Mouse (Mus musculus) gastrocnemius, postnatal 14 days (tissue): ENCODE measurements around the gene Dnajc30. TPM values are rescaled to one million over a fixed set of nuclear protein-coding genes. Genes with fewer than 3 reads are reported as not detected.
"Not testable (repeated sequence)": the region's sequence is repeated elsewhere in the genome, so short reads cannot be mapped to it uniquely, and the experiment has no call there.

ENCODE experiments used
- DNase-seq: peaks from one replicate; pipeline ENCODE4 v3.0.0; 2021; ENCODE audit warnings: mixed read lengths
- intact Hi-C: fragments of 180-260 bp; cut with DNase I; formaldehyde crosslinking; loops from one replicate; pipeline ENCODE4 v1.15.1; 2025; ENCODE audit warnings: low total_unique reads
- total RNA-seq, 2 experiments: library from RNA; stranded (reverse); gene quantifications; 2 replicates each; pipeline ENCODE4 v1.2.3; 2021

The Dnajc30 gene
- total RNA-seq, 2 experiments from 2014 or later: 24.0 to 25.8 TPM

DNA sequence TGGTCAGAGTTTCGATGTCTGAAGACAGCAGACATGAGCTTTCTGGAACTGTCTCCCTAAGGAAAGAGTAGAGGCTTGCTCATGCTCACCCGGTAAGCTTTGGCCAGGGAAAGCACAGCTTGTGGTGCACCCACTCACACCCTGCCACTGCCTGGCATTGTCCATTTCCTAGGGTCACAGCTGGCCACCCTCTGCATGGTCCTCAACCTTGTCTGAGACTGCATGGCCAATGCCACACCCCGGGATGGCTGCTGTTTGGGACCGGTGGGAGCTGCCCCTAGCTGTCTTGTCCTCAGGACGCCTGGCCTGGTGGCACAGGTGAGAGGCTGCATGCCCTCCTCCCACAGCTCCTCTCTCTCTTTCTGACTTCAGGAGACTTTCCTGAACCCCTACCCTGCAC, 15.5 kb upstream of the Dnajc30 start:
- intact Hi-C loops: no loop called here
- no peak for DNase-seq

DNA sequence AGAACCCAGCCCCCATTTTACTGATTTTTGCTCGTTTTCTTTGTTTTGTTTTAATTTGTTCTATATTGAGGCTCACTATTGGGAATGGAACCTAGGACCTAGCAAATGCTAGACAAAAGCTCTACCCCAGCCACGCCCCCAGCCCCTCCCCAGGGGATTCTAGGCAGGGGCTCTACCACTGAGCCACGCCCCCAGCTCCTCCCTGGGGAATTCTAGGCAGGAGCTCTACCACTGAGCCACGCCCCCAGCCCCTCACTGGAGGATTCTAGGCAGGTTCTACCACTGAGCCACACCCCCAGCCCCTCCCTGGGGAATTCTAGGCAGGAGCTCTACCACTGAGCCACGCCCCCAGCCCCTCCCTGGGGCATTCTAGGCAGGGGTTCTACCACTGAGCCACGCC, 14.7 kb upstream of the Dnajc30 start:
- intact Hi-C loops, DNase-seq: not testable (repeated sequence)

DNA sequence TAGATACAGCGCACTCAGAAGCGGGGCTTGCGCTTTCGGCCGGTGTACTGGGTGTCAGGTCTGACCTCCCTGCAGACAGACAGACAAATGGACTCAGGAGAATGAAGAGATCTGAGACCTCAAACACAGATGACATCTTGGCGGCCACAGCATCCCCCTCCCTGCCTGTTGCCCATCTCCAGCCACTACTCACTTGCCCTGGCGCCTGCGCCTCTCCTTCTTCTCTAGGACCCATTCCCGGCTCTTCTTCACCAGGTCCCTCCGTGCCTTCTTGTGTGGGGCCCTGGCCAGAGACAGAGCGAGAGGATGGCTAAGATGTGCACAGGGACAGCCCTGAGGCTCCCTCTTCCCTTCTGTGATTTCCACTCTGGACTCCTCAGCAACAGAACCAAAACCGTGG, 10.6 kb upstream of the Dnajc30 start:
- intact Hi-C loops: no loop called here
- no peak for DNase-seq

DNA sequence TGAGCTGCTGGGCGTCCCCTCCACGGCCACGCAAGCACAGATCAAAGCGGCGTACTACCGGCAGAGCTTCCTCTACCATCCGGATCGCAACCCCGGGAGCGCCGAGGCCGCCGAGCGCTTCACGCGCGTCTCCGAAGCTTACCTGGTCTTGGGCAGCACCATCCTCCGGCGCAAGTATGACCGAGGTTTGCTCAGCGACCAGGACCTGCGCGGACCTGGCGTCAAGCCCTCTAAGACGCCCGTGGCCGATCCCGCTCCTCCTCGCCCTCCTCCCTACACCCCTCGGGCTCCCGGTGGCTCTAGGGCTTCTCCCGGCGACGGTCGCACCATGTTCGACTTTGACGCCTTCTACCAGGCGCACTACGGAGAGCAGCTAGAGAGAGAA, 372 bp downstream of the Dnajc30 start:
- intact Hi-C loops: no loop called here
- peak; percentile 18 for DNase-seq

DNA sequence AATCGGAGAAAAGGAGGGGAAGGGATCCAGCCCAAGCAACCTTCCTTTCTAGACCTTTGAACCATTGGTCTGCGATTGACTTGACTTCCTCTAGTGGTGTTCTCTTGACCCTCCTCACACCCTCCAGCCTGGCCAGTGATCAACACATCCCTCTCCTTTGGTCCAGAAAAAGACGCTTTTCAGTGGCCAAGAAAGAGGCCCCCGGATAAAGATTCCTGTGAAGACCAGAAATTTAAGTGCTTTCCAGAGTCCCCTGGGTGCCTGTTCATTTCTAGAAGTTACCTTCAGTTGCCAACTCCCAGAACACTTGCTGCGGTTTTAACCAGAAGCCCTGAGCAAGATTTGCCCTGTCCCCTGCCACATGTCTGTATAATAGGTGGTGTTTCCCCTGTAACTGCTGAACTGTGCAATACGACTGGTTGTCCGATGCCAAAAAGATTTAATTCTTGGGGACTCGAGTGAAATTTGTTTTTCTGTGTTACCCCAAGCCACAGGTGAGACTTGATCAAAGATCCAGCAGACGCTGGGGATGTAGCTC, 976 bp downstream of the Dnajc30 start, which contains the start of gene Bud23:
Gene Bud23 (minus strand): TSS at position 51 of the 538 bp plus-strand sequence.
- intact Hi-C loops, DNase-seq: not testable (repeated sequence)

DNA sequence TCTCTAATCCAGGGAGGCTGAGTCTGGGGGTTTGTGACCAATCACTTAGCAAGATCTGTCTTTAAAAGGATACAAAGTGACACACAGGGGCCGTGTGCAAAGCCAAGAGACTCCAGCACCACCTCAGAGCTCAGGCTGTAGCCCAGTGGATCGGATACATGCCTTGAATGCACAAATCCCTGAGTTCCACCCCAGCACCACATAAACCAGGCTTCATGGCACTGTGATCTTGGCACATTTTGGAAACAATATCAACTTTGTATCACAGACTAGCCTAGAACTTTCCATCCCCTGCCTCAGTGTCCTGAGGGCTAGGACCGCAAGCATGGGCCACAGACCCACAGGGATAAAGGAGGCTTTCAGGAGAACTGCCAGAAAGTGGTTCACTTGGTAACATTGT, 2.0 kb downstream of the Dnajc30 start:
- DNase-seq: no peak
- intact Hi-C loops: no loop called here

DNA sequence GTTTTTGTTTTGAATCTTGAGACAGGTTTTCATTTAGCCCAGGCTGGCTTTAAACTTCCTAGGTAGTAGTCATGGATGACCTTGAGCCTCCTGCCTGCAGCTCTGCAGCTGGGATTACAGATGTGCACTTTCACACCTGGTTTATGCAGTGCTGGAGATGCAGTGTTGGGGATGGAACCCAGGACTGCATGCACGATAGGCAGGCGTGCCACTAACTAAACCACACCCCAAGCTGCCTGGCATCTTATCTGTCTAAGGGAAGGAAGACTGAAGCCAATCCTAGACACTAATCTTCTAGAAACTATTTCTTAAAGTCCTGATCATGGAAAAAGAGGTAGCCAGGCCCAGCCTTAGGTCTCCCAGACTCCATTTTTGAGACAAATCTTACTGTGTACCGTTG, 6.4 kb downstream of the Dnajc30 start:
- no peak for DNase-seq
- intact Hi-C loops: loop anchor here (10.0 kb wide), 1 partner anchor 56 kb away; no protein-coding TSS in a partner anchor

DNA sequence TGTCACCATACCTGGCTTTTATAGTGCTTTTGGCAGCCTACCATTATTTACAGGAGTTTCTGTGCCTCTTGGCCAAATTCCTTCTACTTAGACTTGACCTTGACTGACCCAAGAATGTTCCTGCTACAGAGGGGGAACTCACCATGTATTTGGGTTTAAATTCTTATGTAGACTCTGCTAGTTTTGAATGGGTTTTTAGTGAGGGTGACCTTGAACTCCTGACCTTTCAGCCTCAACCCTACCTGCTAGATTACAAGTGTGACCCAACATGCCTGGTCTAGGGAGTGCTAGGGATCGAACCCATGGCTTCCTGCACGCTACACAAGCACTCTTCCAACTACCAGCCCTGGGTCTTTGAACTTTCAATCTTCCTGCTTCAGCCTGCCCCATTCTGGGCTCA, 8.1 kb downstream of the Dnajc30 start:
- DNase-seq: no peak
- intact Hi-C loops: loop anchor here (10.0 kb wide), 1 partner anchor 57 kb away; no protein-coding TSS in a partner anchor

DNA sequence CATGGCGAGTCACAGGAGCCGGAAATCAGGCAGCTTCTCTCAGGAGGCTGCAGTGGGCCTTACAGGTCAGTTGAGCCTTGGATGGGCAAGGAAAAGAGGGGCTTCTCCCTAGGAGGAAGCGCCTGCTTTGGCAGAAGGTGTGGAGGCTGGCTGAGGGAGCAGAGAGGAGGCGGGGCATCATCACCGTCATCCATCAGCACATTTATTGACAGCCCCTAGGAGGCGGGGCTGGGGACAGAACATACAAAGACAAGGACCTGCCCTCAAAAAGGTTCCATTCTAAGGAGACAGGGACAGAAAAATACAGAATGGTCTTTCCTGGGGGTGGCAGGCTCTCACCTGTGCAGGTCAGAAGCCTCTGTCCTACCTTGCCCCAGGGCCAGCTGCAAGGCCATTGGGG, 8.7 kb downstream of the Dnajc30 start:
- intact Hi-C loops: loop anchor here (10.0 kb wide), 1 partner anchor 58 kb away; no protein-coding TSS in a partner anchor

DNA sequence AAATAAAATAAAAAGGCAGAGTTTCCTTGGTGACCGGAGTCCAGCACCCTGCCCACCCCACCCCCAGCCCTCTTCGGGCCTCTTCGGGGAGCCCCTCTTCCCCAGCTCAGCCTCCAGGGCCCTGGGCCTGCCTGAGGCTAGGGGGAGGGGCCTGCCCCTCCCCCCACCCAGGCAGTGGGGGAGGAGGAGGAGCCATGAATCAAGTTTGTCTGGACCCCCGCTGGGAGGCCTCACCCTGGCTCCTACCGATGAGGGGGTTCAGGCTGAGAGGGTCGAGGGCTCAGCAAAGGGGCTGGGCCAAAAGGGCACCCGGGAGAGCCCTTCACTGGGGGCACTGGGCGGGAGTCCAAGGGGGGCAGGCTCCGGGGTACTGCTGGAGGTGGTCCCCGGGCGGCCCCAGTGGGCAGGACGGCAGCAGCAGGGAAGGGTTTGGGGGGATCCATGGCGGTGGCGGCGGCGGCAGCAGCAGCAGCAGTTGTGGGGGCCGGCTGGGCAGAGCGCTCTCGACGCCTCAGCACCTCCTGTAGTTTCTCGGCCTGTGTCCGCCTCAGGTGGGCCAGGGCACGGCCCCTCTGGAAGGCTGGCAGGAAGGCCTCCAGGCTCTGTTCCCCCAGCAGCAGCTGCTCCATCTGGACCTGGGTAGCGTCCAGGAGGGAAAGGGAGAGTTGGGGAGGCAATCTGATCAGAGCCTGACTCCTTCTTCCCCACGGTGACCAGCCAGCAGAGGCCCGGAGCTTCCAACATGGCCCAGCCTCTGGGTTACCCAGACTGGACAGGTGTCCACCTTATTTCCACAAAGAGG, 9.5 kb downstream of the Dnajc30 start:
- no peak for DNase-seq
- intact Hi-C loops: loop anchor here (10.0 kb wide), 1 partner anchor 59 kb away; no protein-coding TSS in a partner anchor

More for the DNA sequence above, 8.7 kb downstream of the Dnajc30 start:
- no peak for DNase-seq

DNA sequence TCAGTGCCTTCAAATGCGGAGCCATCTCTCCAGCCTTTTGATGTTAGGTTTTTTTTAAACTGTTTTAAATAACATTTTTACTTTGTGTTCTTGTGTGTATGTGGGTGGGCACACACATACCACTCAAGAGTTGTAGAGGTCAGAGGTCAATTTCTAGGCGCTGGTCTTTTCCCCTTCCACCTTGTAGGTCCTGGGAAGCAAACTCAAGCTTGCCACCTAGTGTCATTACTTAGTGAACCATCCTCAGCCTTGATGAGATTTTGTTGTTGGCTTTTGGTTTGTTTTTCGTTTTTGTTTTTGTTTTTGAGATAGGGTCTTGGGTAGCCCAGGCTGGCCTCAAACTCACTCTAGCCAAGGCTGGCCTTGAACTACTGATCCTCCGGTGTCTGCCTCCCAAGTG, 11.7 kb downstream of the Dnajc30 start:
- no peak for DNase-seq
- intact Hi-C loops: loop anchor here (10.0 kb wide), 1 partner anchor 61 kb away; no protein-coding TSS in a partner anchor

DNA sequence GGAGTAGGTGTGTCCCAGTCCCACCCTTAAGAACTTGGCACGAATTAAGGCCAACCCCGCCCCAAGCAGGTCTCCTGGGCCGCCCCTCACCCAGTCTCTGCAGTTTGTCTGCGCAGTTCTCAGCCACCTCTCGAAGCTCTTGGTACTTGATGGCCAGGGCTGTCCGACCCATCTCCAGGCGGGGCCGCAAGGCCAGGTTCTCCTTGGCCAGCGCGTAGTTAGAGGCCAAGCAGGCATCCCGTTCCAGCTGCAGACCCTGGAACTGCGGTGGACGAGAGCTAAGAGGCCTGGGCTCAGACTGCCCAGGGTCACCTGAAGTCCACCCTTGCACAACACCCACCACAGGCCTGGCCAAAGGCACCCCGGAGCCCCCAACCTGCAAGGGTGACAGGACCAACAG, 12.4 kb downstream of the Dnajc30 start:
- DNase-seq: no peak
- intact Hi-C loops: loop anchor here (10.0 kb wide), 1 partner anchor 62 kb away; no protein-coding TSS in a partner anchor

DNA sequence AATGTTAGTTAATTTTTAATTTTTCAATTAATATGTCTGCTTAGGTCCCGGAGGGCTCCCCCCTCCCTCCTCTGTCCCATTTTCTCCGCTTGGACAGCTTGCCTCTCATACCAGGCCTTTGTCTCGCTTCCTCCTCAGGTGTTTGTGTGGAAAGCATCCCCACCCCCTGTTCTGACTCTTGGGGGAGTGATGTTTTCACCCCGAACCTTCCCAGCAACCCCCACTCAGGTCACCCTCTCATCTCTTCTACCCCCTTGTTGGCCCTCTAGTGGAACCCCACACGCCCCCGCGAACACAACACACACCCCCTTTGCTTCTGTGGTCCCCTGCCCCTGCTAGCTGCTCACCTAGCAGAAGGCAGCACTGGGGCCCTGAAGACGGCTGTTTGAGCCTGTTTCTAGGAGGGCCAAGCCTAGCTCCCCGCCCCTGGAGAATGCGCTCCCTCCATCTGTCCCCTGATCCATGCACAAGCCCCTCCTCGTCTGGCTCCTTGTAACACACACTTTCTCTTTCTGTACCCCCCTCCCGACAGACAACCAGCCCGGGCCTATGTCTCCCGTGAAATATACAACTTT, 13.0 kb downstream of the Dnajc30 start:
- DNase-seq: peak; percentile 21
- intact Hi-C loops: loop anchor here (10.0 kb wide), 1 partner anchor 62 kb away; no protein-coding TSS in a partner anchor

DNA sequence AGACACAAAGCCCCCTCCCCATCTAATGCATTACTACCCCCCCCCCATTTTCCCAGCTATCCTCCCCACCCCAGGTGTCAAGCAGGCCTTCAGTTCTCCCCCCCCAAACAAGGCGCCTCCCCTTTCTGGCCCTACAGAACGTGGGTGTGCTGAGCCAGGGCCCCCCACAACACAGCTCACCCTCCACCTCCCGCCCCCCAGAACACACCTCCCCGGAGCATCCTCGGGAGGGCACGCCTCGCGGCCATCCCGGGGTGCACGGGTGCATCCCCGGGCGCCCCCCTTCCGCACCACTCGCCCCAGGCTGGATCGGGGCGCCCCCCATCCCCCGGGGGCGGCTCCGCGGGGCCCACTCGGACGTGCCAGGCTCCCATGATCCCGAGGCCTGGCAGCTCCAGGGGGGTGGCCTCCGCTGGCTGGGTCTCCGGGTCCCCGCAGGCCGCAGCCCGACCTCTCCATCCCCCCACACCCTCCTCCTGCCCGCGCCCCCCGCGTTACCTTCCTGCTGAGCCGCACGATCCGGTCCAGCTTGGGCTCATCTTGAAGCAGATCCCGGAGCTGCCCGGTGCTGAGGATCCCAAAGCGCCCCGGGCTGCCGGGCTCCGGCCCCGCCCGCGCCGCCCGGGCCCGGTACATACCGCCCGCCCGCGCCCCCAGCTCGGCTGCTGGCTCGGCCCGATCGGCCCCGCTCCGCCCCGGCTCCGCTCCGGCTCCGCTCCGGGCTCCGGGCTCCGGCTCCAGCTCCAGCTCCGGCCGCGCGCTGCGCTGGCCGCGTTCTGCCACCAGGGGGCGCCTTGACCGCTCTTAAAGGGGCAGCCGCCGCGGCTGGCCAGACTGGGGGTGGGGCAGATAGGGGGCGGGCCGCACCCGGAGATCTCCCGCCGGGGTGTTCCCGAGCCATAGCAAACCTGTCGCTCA, 13.8 kb downstream of the Dnajc30 start, which contains the start of gene Vps37d:
Gene Vps37d (minus strand): TSS at position 703 of the 918 bp plus-strand sequence.
- intact Hi-C loops: loop anchor here (10.0 kb wide), 1 partner anchor 63 kb away; no protein-coding TSS in a partner anchor
- DNase-seq: peak; percentile 93

DNA sequence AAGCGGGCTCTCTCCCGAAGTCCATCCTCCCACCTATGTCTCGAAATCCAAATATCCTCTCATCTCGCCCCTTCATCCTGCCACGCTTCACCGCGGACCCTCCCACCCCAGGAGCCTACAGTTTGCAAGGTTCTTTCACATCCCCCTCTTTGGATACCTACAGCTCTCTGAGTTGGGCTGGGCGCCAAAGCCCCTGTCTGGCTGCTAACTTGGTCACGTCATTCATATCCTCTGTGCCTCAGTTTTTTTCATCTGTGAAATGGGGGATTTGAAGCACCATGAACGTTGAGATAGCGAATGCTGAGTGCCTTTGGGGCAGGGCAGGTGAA, 14.4 kb downstream of the Dnajc30 start:
- DNase-seq: peak; percentile 18
- intact Hi-C loops: loop anchor here (10.0 kb wide), 1 partner anchor 64 kb away; no protein-coding TSS in a partner anchor

DNA sequence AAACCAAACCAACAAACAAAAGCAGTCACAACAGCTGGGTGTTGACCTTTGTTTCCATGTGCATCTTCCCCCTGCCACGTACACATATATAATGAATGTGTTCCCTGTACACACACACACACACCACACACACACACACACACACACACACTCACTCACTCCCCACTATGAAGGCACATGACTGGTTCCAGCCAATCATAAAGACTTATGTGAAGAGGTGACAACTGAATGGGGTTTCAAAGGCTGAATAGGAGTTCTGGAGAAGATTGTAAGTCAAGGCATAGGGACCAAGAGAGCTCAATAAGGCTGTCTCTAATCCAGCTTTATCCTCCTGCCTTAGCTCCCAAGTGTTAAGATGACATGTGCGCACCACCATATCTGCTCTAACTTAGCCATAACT, 15.6 kb downstream of the Dnajc30 start:
- DNase-seq: no peak
- intact Hi-C loops: loop anchor here (10.0 kb wide), 1 partner anchor 65 kb away; no protein-coding TSS in a partner anchor

DNA sequence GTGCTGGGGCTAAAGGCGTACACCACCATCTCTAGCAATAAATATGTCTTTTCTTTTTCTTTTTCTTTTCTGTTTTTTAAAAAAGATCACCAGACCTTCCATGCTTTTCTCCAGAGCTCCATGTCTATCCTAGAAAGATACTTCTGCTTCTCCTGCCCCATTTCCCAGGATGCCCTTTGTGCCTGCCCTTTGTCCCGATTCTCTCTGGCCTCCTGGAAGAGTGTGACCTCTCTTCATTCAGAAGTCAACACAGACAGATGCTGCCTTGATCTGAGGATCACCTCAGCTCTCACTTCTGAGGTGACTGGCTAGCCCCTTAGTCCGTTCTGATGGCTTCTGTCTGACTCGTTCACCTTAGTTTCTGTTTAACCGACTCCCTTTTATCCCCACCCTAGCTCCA, 16.5 kb downstream of the Dnajc30 start:
- intact Hi-C loops: no loop called here
- no peak for DNase-seq

DNA sequence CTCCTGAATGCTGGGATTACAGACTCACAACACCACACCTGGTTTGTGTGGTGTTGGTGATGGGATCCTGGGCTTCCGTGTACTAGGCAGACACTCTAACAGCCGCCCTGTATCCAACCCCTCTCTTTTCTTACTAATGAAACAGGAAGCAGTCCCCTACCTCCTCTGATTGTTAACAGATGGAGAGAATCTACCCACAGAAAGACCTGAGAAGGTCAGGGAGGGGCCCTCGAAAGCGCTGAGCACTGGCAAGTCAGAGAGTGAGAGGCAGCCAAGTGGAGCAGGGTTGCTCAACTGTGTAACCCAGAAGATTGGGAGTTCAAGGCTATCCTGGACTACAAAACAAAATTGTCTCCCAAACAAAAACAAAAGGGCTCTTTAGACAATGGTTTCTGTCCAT, 22.9 kb downstream of the Dnajc30 start:
- no peak for DNase-seq
- intact Hi-C loops: no loop called here

DNA sequence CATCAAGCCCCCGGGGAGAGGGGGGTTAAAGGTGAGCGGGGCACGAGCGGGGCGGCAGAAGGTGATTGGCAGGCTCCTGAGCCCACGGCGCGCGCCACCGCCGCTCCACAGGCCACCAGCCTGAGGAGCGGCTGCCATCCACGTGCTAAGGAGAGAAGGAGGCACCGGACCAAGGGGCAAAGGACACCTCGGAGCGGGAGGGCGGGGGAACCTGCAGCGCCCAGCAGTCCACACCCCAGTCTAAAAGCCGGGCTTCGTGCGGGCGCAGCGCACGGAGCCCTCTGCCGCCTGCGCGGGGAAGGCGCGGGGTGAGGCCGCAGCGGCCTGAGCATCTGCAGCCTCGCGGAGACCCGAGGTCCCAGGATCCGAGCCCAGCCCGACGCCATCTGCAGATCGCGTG, 25.7 kb downstream of the Dnajc30 start, which contains the start of gene Mlxipl:
Gene Mlxipl (plus strand): TSS at position 238 of the 400 bp plus-strand sequence.
- intact Hi-C loops: no loop called here

More for the DNA sequence above, 25.7 kb downstream of the Dnajc30 start, which contains the start of gene Mlxipl:
- no peak for DNase-seq
